Mouse (Mus musculus) macrophage (primary cell): Measurements from ENCODE around the gene Chic1. TPM values are rescaled to one million over a fixed set of nuclear protein-coding genes. Genes with fewer than 3 reads are reported as not detected.

ENCODE experiments used
- polyA plus RNA-seq: library from polyadenylated mRNA; stranded (reverse); fragments of 250-400 nt; gene quantifications from 3 replicates; pipeline ENCODE4 v1.2.4, GENCODE M21; 2018; ENCODE audit warnings: inconsistent platforms

The Chic1 gene
- polyA plus RNA-seq, 1 experiment from 2014 or later = not detected

Other genes starting within 250 kb of the Chic1 start
- 0.17 to 0.19 TPM in 2 of 3 replicates, not detected in the other for gene Nap1l2, start 169.8 kb upstream of the Chic1 start, polyA plus RNA-seq
- not detected in 3 replicates for gene Cdx4, start 35.1 kb upstream of the Chic1 start, polyA plus RNA-seq
- not detected in 3 replicates for gene Tsx, start 58.0 kb downstream of the Chic1 start, polyA plus RNA-seq
- gene Gm26992, start 65.5 kb downstream of the Chic1 start, polyA plus RNA-seq = not detected in 3 replicates